Mouse (Mus musculus) layer of hippocampus, adult 2 months (tissue): ENCODE results near the gene Ggnbp2. TPM values are rescaled to one million over a fixed set of nuclear protein-coding genes. Genes with fewer than 3 reads are reported as not detected.

Experiments used
- DNase-seq, 2 experiments: peaks; one replicate each; pipeline ENCODE4 v3.0.0; 2022; ENCODE audit warnings: low spot score in 2 of 2
- H3K27ac ChIP-seq: fragments of 200-600 bp; 2 replicates; pipeline ENCODE4 v1.8.1; 2022
- H3K4me3 ChIP-seq: fragments of 200-600 bp; 2 replicates; pipeline ENCODE4 v1.8.1; 2022; ENCODE audit warnings: mild to moderate bottlenecking
- CTCF ChIP-seq: fragments of 200-600 bp; conservative IDR thresholded peaks from 2 replicates; pipeline ENCODE4 v1.8.1; 2022; ENCODE audit warnings: antibody characterized with exemption, mild to moderate bottlenecking, moderate library complexity
- long read RNA-seq, 2 experiments: library from polyadenylated mRNA; stranded (forward); transcript quantifications; one replicate each; pipeline ENCODE4 v2.0.0; 2021; ENCODE audit warnings: borderline mapping rate in 2 of 2
- total RNA-seq, 2 experiments: library from RNA; stranded (reverse); gene quantifications; 2 replicates each; pipeline ENCODE4 v1.2.3; 2021

Ggnbp2 gene
- 10 to 100 TPM; 87.7 to 92.2 TPM for total RNA-seq
- long read RNA-seq, experiment 1, transcript Ggnbp2-213 (14 exons, 2,950 nt), result minor isoform, 7 of 87 reads
- long read RNA-seq, experiment 1, transcript Ggnbp2-211 (14 exons, 3,056 nt), result minor isoform, 5 of 87 reads
- long read RNA-seq, experiment 1, transcript Ggnbp2-206 (13 exons, 2,528 nt), result major isoform, 13 of 87 reads
- long read RNA-seq, experiment 1, transcript Ggnbp2-203 (14 exons, 3,034 nt), result minor isoform, 10 of 87 reads
- long read RNA-seq, experiment 1, partial matches to known transcripts, result 22 of 87 reads
- long read RNA-seq, experiment 1, other reads (novel, unspliced or antisense), result 30 of 87 reads
- long read RNA-seq, experiment 2, transcript Ggnbp2-203 (14 exons, 3,034 nt), result minor isoform, 13 of 102 reads
- long read RNA-seq, experiment 2, transcript Ggnbp2-206 (13 exons, 2,528 nt), result major isoform, 16 of 102 reads
- long read RNA-seq, experiment 2, transcript Ggnbp2-211 (14 exons, 3,056 nt), result minor isoform, 8 of 102 reads
- long read RNA-seq, experiment 2, partial matches to known transcripts, result 38 of 102 reads
- long read RNA-seq, experiment 2, other reads (novel, unspliced or antisense), result 24 of 102 reads

DNA sequence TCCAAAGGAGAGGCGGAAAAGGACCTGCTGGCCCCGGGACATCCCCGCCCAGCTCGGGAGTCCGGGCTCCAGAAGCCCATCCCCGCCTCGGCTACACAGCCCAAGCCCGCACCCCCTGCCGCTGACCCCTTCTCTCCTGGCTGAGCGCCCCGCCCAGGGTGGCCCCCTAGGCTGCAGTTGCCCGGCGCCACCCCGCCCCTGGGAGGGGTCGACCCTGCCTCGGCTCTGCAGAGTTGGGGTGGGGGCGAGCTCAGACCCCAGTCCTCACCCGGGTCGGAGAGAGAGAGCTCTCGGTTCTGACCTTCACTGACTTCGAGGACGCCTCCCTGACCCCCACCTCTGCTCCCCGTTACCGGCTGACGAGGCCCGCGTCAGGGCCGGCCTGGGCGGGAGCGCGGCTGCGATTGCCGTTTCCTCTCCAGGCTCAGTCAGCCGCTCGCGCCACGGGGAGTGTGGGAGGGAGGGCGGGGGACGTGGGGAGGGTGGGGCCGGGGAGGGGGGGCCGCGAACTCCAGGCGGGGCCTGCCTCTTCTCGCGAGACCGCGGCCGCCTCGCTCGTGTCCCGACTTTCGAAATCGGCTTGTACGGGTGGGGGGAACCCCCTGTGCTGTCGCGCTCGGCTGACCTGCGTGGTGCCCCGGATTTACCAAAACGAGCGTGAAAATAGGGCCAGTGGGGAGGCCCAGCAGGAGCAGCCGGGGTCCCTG, at the start of gene Ggnbp2:
Ggnbp2 (minus strand) TSS at position 481 of the 707 bp plus-strand sequence.
- TF ChIP-seq CTCF, result 0 out of 2 replicates have a peak, but pooled peaks have one; percentile 8
- Histone ChIP-seq H3K27ac (peak within 1 kb of the TSS; percentile 100), H3K4me3 (peak within 1 kb of the TSS; percentile 96)
- peak; percentile 89 to 94 for DNase-seq

DNA sequence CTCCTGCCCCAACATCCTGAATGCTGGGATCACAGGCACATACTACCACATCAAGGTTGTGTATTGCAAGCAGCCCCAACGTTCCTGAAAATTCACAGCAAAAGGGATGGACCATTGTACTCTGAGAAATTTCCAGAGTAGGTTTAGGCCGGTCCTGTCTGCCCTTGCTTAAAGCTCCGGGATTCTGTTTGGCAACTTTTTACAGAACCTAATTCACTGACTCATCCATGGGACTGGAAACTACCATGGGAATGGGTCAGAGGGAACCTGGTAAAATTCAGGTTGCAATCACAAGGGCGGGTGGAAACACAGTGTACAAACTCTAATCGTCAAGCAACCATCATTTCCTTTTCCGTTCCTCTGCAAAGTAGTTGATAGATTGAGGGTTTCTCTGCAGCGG, 49.3 kb upstream of the Ggnbp2 start:
- DNase-seq, result no peak
- TF ChIP-seq CTCF, result no peak
- no peak overlapping the region for H3K27ac ChIP-seq
- H3K4me3 ChIP-seq, result no peak overlapping the region

DNA sequence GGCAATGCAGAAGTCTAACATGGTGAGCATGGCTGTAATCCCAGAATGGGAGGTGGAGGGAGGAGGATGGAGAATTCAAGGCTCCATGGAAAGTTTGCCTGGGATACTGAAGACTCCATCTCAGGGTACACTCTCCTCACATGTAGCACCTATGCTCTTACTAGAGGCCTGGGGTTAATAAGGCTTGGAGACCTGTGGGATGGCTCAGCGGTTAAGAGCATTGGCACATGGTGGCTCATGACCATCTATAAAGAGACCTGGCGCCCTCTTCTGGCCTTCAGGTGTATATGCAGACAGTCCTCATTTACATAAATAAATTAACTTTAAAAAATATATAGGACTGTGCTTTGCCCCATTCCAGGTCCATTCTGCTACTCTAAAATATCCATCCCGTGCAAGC, 48.7 kb upstream of the Ggnbp2 start:
- TF ChIP-seq CTCF, result peak; percentile 78
- no peak overlapping the region for H3K27ac ChIP-seq
- DNase-seq, result no peak
- no peak overlapping the region for H3K4me3 ChIP-seq

DNA sequence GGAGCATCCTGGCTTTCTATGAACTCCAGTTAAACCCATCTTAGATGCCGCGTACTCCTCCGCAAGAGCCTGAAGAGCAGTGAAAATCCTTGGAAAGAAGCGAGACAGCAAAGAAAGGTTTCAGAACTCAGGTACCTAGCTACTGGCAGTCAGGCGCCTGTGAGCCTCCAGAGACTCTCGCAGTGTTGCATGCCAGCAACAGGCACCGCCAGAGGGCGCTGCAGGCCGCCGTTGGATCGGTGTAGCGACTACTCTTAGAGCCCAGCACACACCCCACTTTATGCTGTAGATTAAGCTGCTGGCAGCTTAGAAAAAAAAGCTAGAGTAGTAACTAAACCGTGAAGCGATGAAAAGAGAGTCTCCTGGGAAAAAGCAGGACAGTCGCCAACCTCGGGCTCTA, 47.8 kb upstream of the Ggnbp2 start:
- Histone ChIP-seq H3K4me3 (peak overlapping the region; percentile 14; the same call in 1 of the 2 replicates), H3K27ac (no peak overlapping the region)
- TF ChIP-seq CTCF, result peak; percentile 100
- peak; percentile 72 to 94 for DNase-seq

DNA sequence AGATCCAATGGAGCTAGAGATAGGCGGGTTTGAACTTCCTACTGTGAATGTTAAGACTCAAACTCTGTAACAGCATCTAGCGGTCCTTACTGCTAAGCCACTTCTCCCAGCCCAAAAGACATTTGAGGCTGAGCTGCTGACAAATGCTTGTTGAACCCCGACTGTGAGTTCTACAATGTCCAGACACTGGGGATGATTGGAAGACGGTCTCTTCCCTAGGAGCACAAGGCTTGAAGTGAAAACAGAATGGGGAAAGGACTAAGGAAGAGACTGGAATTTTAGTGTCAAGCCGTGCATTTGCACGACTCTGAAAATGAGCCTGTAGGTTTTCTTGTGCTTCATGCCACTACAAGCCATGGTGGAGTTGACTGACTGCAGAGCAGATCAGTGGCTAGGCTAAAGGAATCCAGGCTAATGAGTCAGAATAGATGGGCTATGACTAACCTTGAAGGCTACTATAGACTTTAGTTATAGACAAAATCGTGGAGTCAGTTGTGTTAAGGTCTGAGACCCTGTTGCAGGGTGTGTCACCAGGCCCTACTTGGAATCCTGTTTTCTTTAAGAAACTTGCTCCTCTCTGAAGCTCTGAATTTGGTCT, 46.2 kb upstream of the Ggnbp2 start:
- H3K27ac ChIP-seq, result peak overlapping the region; percentile 78
- no peak for DNase-seq
- peak overlapping the region; percentile 91 for H3K4me3 ChIP-seq
- TF ChIP-seq CTCF, result no peak

DNA sequence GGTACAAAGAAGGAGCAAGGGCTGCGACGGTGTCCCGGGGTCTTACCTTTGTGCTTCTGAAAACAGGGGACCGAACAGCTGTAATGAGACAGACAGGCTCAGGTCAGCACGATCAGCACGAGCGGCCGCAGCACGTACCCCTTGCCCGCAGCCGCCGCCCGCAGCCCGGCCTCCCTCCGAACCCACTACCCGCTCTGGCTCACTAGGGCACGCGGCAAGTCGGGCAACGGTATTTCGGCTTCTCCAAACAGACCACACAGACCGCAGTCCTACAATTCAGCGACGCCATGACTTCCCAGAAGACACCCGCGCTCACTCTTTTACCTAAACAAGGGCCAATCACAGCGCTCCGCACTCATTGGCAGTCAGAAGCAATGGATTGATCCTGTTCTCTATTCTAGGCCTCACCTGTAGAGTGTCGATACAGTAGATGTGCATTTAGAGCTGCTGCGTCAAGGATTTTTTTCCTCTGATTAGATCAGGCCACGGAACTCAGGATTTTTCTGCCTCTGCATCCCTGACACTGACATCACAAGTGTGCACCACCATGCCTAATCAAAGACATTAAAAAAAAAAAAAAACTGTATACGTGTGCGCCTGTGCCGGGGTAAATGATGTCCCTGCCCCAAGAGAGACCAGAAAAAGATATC, 45.6 kb upstream of the Ggnbp2 start, which contains the start of gene Znhit3:
Znhit3 (minus strand) TSS at position 314 of the 650 bp plus-strand sequence.
- DNase-seq, result peak; percentile 85 to 91
- Histone ChIP-seq H3K4me3 (peak within 1 kb of the TSS; percentile 91), H3K27ac (peak within 1 kb of the TSS; percentile 78)
- peak; percentile 44 for TF ChIP-seq CTCF

DNA sequence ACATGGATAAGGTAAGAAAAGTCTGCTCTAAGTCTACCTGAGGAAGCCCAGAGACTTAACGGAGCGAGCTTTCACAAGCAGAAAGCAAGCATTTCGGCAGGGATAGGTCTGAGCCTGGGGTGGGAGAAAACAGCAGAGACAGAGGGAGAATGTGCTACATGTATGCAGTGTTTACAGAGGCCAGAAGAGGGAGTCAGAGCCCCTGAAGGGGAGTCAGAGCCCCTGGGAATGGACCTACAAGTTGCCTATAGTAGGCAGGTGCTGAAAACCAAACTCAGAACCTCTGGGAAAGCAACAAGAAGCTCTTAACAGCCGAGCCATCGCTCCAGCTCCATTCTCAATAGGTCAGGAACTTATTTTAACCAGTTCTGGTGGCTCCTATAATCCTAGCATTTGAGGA, 44.1 kb upstream of the Ggnbp2 start:
- peak; percentile 46 for TF ChIP-seq CTCF
- no peak overlapping the region for H3K27ac ChIP-seq
- H3K4me3 ChIP-seq, result no peak overlapping the region
- no peak for DNase-seq

DNA sequence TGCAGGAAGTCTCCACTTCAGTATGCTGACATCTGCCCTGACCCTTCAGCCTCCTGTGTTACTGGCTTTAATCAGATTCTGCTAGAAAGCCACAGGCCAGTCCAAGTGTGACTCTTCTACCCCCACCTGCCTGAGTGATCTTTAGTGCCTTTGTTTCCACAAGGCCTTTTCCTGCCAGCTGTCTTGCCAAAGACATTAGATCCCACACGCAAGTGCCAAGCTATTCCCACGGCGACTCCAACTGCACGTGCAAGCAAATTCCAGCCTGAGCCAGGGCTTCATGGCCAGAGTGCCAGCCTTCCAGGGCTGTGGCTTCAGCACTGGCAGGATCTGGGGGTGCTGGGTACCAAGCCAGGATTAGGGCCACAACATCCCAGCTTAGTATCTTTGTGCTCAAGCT, 39.8 kb upstream of the Ggnbp2 start:
- no peak for DNase-seq
- no peak for TF ChIP-seq CTCF
- Histone ChIP-seq H3K4me3 (no peak overlapping the region), H3K27ac (no peak overlapping the region)

DNA sequence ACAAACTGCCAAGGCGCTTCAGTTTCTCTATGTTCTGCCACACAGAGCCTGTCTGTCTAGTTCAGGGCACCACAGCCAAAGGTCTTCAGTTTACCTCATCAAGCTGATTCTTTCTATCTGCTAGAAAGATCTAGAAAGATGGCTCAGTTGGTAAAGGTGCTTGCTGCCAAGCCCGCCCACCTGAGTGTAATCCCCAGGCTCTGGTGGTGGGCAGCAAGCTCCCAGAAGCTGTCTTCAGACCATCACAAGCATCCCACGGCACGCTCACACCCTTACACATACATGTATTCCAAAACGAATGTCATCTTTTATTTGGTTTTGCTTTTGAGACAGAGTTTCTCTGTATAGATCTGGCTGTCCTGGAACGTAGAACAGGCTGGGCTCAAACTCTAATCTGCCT, 37.9 kb upstream of the Ggnbp2 start:
- DNase-seq, result no peak
- Histone ChIP-seq H3K4me3 (no peak overlapping the region), H3K27ac (no peak overlapping the region)
- no peak for TF ChIP-seq CTCF

DNA sequence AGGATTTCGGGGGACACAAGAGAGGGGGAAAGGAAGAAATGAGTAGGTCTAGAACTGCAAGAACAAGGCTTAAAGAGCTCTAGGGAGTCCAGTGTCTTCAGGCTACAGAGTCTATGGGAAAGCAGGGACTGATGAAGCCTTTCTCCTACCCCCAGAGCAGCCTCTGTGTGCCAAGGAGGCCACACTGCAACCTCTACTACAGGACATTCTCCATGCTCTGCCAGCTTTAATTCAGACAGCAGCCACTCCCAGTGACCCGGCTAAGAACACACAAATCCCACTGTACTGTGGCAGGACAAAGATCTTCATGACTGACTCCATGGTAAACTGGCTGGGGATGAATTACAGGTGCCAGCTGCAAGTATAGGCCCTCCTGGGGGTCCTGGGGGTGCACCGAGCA, 36.5 kb upstream of the Ggnbp2 start:
- DNase-seq, result no peak
- TF ChIP-seq CTCF, result no peak
- no peak overlapping the region for H3K4me3 ChIP-seq
- no peak overlapping the region for H3K27ac ChIP-seq

DNA sequence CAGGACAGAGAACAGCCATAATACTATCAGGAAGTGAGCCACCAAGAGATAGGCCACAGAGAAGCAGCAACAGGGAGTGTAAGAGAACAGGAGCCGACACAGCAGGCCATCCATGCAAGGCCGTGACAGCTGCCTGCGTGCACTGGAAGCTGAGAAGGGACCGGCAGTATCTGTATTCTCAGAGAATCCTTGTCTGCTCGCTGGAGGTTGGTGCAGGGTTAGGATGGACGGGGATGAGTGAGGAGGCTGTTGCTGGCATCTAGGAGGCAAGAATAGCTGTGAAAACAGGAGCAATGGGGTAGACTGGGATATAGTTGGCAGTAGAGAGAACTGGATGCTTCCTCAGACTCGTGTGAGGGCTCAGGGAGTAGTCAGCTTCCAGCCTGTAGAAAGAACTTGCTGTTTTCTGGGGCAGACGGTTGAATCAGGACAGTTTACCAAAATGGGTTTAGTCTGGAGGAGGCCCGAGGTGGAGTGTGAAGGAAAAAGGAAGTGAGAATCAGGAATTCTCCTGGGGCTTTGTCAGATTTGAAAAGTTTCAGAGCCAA, 34.1 kb upstream of the Ggnbp2 start:
- TF ChIP-seq CTCF, result no peak
- no peak for DNase-seq
- no peak overlapping the region for H3K4me3 ChIP-seq
- H3K27ac ChIP-seq, result no peak overlapping the region

DNA sequence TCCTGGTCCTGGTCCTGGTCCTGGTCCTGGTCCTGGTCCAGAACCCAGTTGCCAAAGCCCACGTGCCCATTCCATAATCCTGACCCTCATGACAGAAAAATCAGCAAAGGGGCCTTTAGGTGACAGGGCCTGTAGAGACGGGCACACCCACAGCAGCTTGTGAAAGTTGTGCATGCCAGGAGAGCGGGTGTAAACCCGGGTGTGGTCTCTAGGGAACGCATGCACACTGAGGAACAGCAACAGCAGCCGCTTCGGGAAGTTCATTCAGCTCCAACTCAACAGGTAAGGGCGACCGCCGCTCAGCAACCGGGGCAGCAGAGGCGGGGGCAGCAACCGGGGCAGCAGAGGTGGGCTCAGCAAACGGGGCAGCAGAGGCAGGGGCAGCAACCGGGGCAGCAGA, 22.5 kb upstream of the Ggnbp2 start:
- no peak for DNase-seq

More for the DNA sequence above, 22.5 kb upstream of the Ggnbp2 start:
- no peak for TF ChIP-seq CTCF
- Histone ChIP-seq H3K27ac (no peak overlapping the region), H3K4me3 (no peak overlapping the region)
